9 mouse cellular contexts compared by ENCODE assay signal in the genomic region with DNA sequence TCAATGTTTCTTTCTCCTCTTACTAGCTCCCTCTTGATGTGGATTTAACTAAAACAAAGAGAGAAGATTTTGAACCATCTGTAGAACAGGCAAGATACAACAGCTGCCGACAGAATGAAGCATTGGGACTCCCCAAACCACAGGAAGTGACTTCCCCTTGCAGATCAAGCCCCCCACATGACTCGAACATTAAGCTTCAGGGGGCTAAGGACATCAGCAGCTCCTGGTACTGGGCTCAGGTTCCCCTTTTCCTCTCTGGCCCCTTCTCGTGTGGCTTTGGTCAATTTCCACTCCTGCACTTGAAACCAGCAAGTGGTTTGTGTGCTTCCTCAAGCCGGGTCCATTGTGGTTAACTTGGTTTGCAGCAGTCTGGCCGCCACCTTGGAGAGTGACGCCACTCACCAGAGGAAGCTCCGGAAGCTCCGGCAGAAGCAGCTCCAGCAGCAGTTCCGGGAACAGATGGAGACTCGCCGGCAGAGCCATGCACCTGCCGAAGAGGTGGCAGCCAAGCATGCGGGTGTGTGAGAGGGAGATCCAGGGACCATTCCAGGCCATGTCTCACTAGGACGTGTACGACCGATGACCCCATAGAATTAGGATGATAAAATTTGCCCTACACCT. TPM values are rescaled to one million over a fixed set of nuclear protein-coding genes. Genes with fewer than 3 reads are reported as not detected.
DNase-seq lines count a peak whose midpoint lies in the region; ATAC-seq lines count a peak whose summit lies in the region.
"Had no signal": no experiment of that assay in that cellular context is flagged by ENCODE, and none has a peak within 500 bp of the region (broad histone marks: within the 10 kb centered on the region; RNA-seq: fewer than 3 reads in every experiment).

No protein-coding gene starts in this region.

- DNase-seq in left cerebral cortex, postnatal 14 days (ENCODE audit: low spot score in 2 of 2): peak; percentile 20 to 34
- no peak for DNase-seq in left cerebral cortex, adult 8-10 months (ENCODE audit: low spot score in 2 of 2)
- DNase-seq in cerebellum, adult 11-12 months: peak; percentile 83
- DNase-seq in lung, postnatal 36 days: peak; percentile 53
- peak; percentile 88 for DNase-seq in thymus, postnatal 0 days (ENCODE audit: low spot score)
- DNase-seq in adrenal gland, adult 2 months: no peak
- DNase-seq in adrenal gland, postnatal 25 days: no peak

- H3K27ac ChIP-seq in intestine, embryonic 16.5 days (ENCODE audit: low read length): no peak overlapping the region
- H3K27ac ChIP-seq: heart, adult 2 months had no signal

- ATAC-seq in intestine, embryonic 16.5 days: no peak

- H3K27me3 ChIP-seq in intestine, embryonic 16.5 days (replicated peaks; ENCODE audit: control insufficient read depth, insufficient read depth, low read length): no peaks in the 10 kb centered on the region

- H3K4me3 ChIP-seq in intestine, embryonic 16.5 days (ENCODE audit: low read length): no peak overlapping the region
- H3K4me3 ChIP-seq: heart, adult 2 months had no signal

- no peaks in the 10 kb centered on the region for H3K4me1 ChIP-seq in intestine, embryonic 16.5 days (ENCODE audit: control insufficient read depth, insufficient read depth, low read length)

- no peak overlapping the region for H3K4me2 ChIP-seq in intestine, embryonic 16.5 days (ENCODE audit: low read depth, low read length)

- H3K9ac ChIP-seq in intestine, embryonic 16.5 days (ENCODE audit: low read depth, low read length): no peak overlapping the region

- intact Hi-C loops in left cerebral cortex, postnatal 14 days (cut with DNase I): no loop called here

- peaks cover 8% of the 10 kb centered on the region for H3K36me3 ChIP-seq in intestine, embryonic 16.5 days (ENCODE audit: control insufficient read depth, insufficient read depth, low read length)

- WGBS in intestine, embryonic 16.5 days: 82% methylated on average over 16 of the region's 16 CpGs

- no peaks in the 10 kb centered on the region for H3K9me3 ChIP-seq in intestine, embryonic 16.5 days (ENCODE audit: control insufficient read depth, low read length)

RNA-seq across cellular contexts. Expression of a gene that starts 16.2 kb away (rescaled TPM):
- 10 to 100 TPM; 27.4 to 31.5 TPM for total RNA-seq in left cerebral cortex, postnatal 14 days (2021)
- 10 to 100 TPM; 42.2 to 48.0 (median 44.4) TPM for total RNA-seq in left cerebral cortex, adult 8-10 months (2022)
- polyA plus RNA-seq in thymus, postnatal 0 days (2015; fragmentation: Nextera tagmentation; extraction: Ambion mirVana): 20.3 and 23.2 TPM in 2 replicates
- total RNA-seq in adrenal gland, adult 2 months (2021): 10 to 100 TPM; 14.0 to 15.1 TPM
- polyA plus RNA-seq in adrenal gland, adult 2 months (2012; rRNA removed): 16.5 and 25.9 TPM in 2 replicates
- 18.2 and 20.8 TPM in 2 replicates for total RNA-seq in adrenal gland, postnatal 25 days (2021)
- 15.6 and 17.4 TPM in 2 replicates for polyA plus RNA-seq in intestine, embryonic 16.5 days (2015; fragmentation: Nextera tagmentation; extraction: Ambion mirVana)

Comparison
In these comparisons a context has a peak if more than half of its experiments do, and no peak if none do; other contexts are left out.
1. DNase-seq: peak in left cerebral cortex, postnatal 14 days (2 of 2), cerebellum, adult 11-12 months (single experiment), lung, postnatal 36 days (single experiment) and thymus, postnatal 0 days (single experiment); none in left cerebral cortex, adult 8-10 months (0 of 2), adrenal gland, adult 2 months (single experiment) and adrenal gland, postnatal 25 days (single experiment).